Mouse (Mus musculus) lung, postnatal 0 days (tissue): ENCODE data around the gene Nrip1. TPM values are rescaled to one million over a fixed set of nuclear protein-coding genes. Genes with fewer than 3 reads are reported as not detected.
A peak's percentile ranks its signal among the peaks of the same experiment; 100 is the strongest.

Experiments
- ATAC-seq: fragments of 200-750 bp; cut with Nextera tagmentation; 2 replicates; pipeline ENCODE4 v1.8.0; 2017; ENCODE audit warnings: moderate library complexity
- DNase-seq: peaks from one replicate; pipeline ENCODE4 v3.0.0-alpha.2; 2016; ENCODE audit warnings: low spot score
- H3K27ac ChIP-seq: fragments of 300-500 bp; sonication (generic); 2 replicates; pipeline ENCODE4 v1.5.1; 2014; ENCODE audit warnings: antibody characterized with exemption, mild to moderate bottlenecking, low read length, mixed read lengths
- H3K27me3 ChIP-seq: fragments of 300-500 bp; sonication (generic); replicated peaks from 2 replicates; pipeline ENCODE4 v1.6.1; 2014; ENCODE audit warnings: low read length, mixed read lengths; ENCODE audit not compliant: insufficient read depth
- H3K36me3 ChIP-seq: fragments of 300-500 bp; sonication (generic); 2 replicates; pipeline ENCODE4 v1.6.1; 2014; ENCODE audit warnings: low read length, mixed read lengths; ENCODE audit not compliant: insufficient read depth
- H3K4me1 ChIP-seq: fragments of 300-500 bp; sonication (generic); 2 replicates; pipeline ENCODE4 v1.6.1; 2014; ENCODE audit warnings: antibody characterized with exemption, low read depth, low read length, mixed read lengths; ENCODE audit not compliant: insufficient read depth
- H3K4me2 ChIP-seq: fragments of 300-500 bp; sonication (generic); replicated peaks from 2 replicates; pipeline ENCODE4 v1.6.1; 2014; ENCODE audit warnings: low read depth, mild to moderate bottlenecking, low read length, moderate library complexity, mixed read lengths
- H3K4me3 ChIP-seq: fragments of 300-500 bp; sonication (generic); 2 replicates; pipeline ENCODE4 v1.5.1; 2014; ENCODE audit warnings: low read depth, low read length
- H3K9ac ChIP-seq: fragments of 300-500 bp; sonication (generic); replicated peaks from 2 replicates; pipeline ENCODE4 v1.6.1; 2014; ENCODE audit warnings: low read depth, mild to moderate bottlenecking
- H3K9me3 ChIP-seq: fragments of 300-500 bp; sonication (generic); 2 replicates; pipeline ENCODE4 v1.6.1; 2016; ENCODE audit warnings: low read length, mixed read lengths
- CTCF ChIP-seq: IDR thresholded peaks from 2 replicates; pipeline ENCODE4 v1.5.1; 2016; ENCODE audit warnings: antibody characterized with exemption, mild to moderate bottlenecking
- EP300 ChIP-seq: IDR thresholded peaks from 2 replicates; pipeline ENCODE4 v1.6.1; 2016; ENCODE audit warnings: antibody characterized with exemption, mild to moderate bottlenecking, control low read depth
- WGBS: fragments of 180-500 bp; shearing (Covaris S2); extraction: QIAGEN DNeasy Blood & Tissue Kit; methylation state at CpG from one replicate; pipeline ENCODE4 v1.1.7; 2014; 5-methylcytosine and 5-hydroxymethylcytosine counted together
- polyA plus RNA-seq: library from polyadenylated mRNA; unstranded; fragments of >200 nt; fragmentation: Nextera tagmentation; extraction: Ambion mirVana; gene quantifications from 2 replicates; pipeline ENCODE4 v1.2.1, GENCODE M21; 2015

Nrip1 gene
- polyA plus RNA-seq, 1 experiment from 2014 or later = 25.3 TPM

DNA sequence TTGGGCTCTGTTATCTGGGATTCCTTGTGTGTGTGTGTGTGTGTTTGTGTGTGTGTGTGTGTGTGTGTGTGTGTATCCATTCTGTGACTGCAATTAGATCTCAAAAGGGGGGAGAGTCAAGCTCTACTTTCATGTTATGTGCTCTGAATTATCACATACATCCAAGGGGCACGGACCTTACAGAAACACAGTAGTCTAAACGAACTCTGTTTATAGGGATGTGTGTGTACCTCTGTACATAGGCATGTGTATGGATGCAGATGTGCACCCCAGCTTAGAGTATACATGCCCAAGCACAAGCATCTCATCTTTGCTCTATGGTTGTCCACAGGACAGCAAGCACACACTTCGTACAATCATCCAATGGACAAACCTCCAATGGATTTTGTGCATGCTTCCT is 98.0 kb downstream of the Nrip1 start:
- WGBS = 81% methylated on average over 3 of the region's 3 CpGs
- Histone ChIP-seq H3K4me3 (no peak overlapping the region), H3K9ac (no peak overlapping the region), H3K4me1 (no peaks in the 10 kb centered on the region), H3K9me3 (no peaks in the 10 kb centered on the region), H3K4me2 (no peak overlapping the region), H3K27ac (no peak overlapping the region), H3K27me3 (no peaks in the 10 kb centered on the region), H3K36me3 (no peaks in the 10 kb centered on the region)
- TF ChIP-seq CTCF (no peak), EP300 (no peak)
- DNase-seq (no peak), ATAC-seq (no peak)

DNA sequence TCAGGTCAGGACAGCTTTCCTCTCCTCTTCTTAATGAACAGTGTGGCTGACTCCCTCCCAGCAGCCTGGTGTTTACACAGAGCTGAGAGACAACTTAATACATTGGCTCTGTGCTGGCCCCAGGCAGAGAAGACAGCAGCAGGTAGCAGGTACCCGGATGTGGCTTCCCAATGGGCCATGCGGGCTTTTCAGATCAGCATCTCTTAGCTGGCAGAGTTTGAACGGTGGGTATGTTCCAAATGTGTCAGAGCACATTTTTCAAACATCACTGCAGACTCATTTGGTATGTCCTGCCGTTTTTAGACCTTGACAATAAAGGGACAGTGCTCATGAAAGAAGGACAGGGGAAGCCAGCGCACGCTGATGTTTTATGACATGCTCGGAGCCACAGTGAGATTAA is 98.5 kb downstream of the Nrip1 start:
- TF ChIP-seq EP300 = no peak
- 72% methylated on average over 7 of the region's 7 CpGs for WGBS
- no peak for ATAC-seq
- Histone ChIP-seq H3K9me3 (no peaks in the 10 kb centered on the region), H3K9ac (no peak overlapping the region), H3K27ac (no peak overlapping the region), H3K27me3 (no peaks in the 10 kb centered on the region), H3K4me2 (no peak overlapping the region), H3K4me3 (no peak overlapping the region), H3K36me3 (no peaks in the 10 kb centered on the region), H3K4me1 (no peaks in the 10 kb centered on the region)
- no peak for DNase-seq

- no peaks in the 10 kb centered on the region for H3K9me3 ChIP-seq
- 77% methylated on average over 9 of the region's 9 CpGs for WGBS
- H3K4me3 ChIP-seq = no peak overlapping the region
- no peaks in the 10 kb centered on the region for H3K4me1 ChIP-seq
- H3K9ac ChIP-seq = no peak overlapping the region
- H3K4me2 ChIP-seq = no peak overlapping the region
- DNase-seq (peak; percentile 16), ATAC-seq (no peak)
- H3K27ac ChIP-seq = no peak overlapping the region
- TF ChIP-seq CTCF (no peak), EP300 (no peak)
- H3K36me3 ChIP-seq = no peaks in the 10 kb centered on the region
- H3K27me3 ChIP-seq = no peaks in the 10 kb centered on the region
These were observed 106.9 kb downstream of the Nrip1 start for GRCm38 (mm10) chr16:76266635-76267268.

DNA sequence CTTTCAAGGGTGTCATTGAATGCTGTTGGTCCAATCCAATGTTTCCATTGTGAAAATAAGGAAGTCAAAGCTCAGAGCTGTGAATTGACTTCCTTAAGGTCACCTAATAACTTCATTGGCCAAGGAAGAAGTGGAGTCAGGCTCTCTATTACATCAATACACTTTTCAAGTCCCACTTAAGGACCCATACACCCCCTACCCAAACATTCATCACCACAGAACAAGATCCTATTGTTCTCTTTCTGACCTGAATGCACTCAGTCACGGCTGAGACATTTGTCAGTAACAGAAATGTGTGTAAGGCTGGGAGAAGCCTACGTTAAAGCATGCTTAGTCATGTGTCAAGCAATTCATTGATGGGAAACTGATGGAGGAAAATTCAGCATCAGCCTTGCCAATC is 107.8 kb downstream of the Nrip1 start:
- TF ChIP-seq EP300 = no peak
- TF ChIP-seq CTCF = no peak

DNA sequence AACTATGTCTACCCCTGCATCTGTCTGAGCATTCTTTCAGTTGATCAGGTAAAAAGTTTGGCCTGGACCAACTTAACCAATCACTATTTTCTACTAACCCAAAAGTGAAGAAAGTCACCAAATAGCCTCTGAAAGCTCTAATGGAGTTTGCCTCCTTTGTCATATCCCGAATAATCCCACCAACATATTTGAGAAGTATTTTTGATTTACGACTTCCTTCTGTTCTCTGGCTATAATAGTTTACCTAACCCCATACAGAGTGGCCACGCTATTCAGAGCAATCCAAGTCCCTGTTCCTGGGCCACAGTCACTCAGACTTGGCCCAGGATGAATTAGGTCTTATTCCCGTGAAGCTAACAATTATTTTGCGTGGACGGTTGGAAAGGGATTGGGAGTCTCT is 108.3 kb downstream of the Nrip1 start:
- WGBS = 48% methylated on average over 6 of the region's 6 CpGs
- Histone ChIP-seq H3K9ac (no peak overlapping the region), H3K4me2 (no peak overlapping the region), H3K27me3 (no peaks in the 10 kb centered on the region), H3K4me3 (no peak overlapping the region), H3K36me3 (no peaks in the 10 kb centered on the region), H3K4me1 (no peaks in the 10 kb centered on the region), H3K9me3 (no peaks in the 10 kb centered on the region), H3K27ac (no peak overlapping the region)
- no peak for TF ChIP-seq CTCF
- TF ChIP-seq EP300 = no peak
- ATAC-seq (no peak), DNase-seq (no peak)

More for the DNA sequence above, 107.8 kb downstream of the Nrip1 start:
- Histone ChIP-seq H3K27ac (no peak overlapping the region), H3K9ac (no peak overlapping the region), H3K4me3 (no peak overlapping the region), H3K36me3 (no peaks in the 10 kb centered on the region), H3K27me3 (no peaks in the 10 kb centered on the region), H3K4me1 (no peaks in the 10 kb centered on the region), H3K4me2 (no peak overlapping the region), H3K9me3 (no peaks in the 10 kb centered on the region)
- 31% methylated on average over 2 of the region's 2 CpGs for WGBS
- ATAC-seq = no peak
- DNase-seq = no peak

- Histone ChIP-seq H3K9me3 (no peaks in the 10 kb centered on the region), H3K27me3 (no peaks in the 10 kb centered on the region), H3K36me3 (no peaks in the 10 kb centered on the region), H3K4me1 (no peaks in the 10 kb centered on the region), H3K9ac (no peak overlapping the region), H3K27ac (no peak overlapping the region), H3K4me3 (no peak overlapping the region), H3K4me2 (no peak overlapping the region)
- no peak for DNase-seq
- TF ChIP-seq EP300 (no peak), CTCF (no peak)
- no peak for ATAC-seq
- 67% methylated on average over 3 of the region's 4 CpGs for WGBS
These were observed 110.2 kb downstream of the Nrip1 start for GRCm38 (mm10) chr16:76263393-76263792.

- Histone ChIP-seq H3K9me3 (no peaks in the 10 kb centered on the region), H3K4me2 (no peak overlapping the region), H3K36me3 (no peaks in the 10 kb centered on the region), H3K27me3 (no peaks in the 10 kb centered on the region), H3K4me3 (no peak overlapping the region), H3K27ac (no peak overlapping the region), H3K9ac (no peak overlapping the region), H3K4me1 (no peaks in the 10 kb centered on the region)
- ATAC-seq (no peak), DNase-seq (no peak)
- TF ChIP-seq EP300 (no peak), CTCF (no peak)
- 37% methylated on average over 6 of the region's 6 CpGs for WGBS
These were observed 113.3 kb downstream of the Nrip1 start for GRCm38 (mm10) chr16:76260296-76260695.
